Mouse (Mus musculus) heart, postnatal 0 days (tissue): ENCODE results near the gene Pde7b. TPM values are rescaled to one million over a fixed set of nuclear protein-coding genes. Genes with fewer than 3 reads are reported as not detected.
A peak's percentile ranks its signal among the peaks of the same experiment; 100 is the strongest.

Source experiments
- ATAC-seq: fragments of 200-750 bp; cut with Nextera tagmentation; 2 replicates; pipeline ENCODE4 v1.8.0; 2017; ENCODE audit warnings: low read depth, moderate number of reproducible peaks, moderate library complexity; ENCODE audit not compliant: insufficient read depth
- DNase-seq: peaks from one replicate; pipeline ENCODE4 v3.0.0-alpha.2; 2016; ENCODE audit warnings: low spot score
- H3K27ac ChIP-seq: fragments of 300-500 bp; sonication (generic); 2 replicates; pipeline ENCODE4 v1.5.1; 2014; ENCODE audit warnings: low read depth, mild to moderate bottlenecking
- H3K27me3 ChIP-seq: fragments of 300-500 bp; sonication (generic); 2 replicates; pipeline ENCODE4 v1.6.1; 2014; ENCODE audit warnings: low read length, mixed read lengths; ENCODE audit not compliant: control insufficient read depth, insufficient read depth
- H3K36me3 ChIP-seq: fragments of 300-500 bp; sonication (generic); replicated peaks from 2 replicates; pipeline ENCODE4 v1.6.1; 2014; ENCODE audit warnings: low read length, mixed read lengths; ENCODE audit not compliant: control insufficient read depth, insufficient read depth
- H3K4me1 ChIP-seq: fragments of 300-500 bp; sonication (generic); 2 replicates; pipeline ENCODE4 v1.6.1; 2014; ENCODE audit warnings: antibody characterized with exemption; ENCODE audit not compliant: control insufficient read depth, insufficient read depth
- H3K4me2 ChIP-seq: fragments of 300-500 bp; sonication (generic); 2 replicates; pipeline ENCODE4 v1.6.1; 2014; ENCODE audit warnings: low read depth, mild to moderate bottlenecking, low read length, moderate library complexity
- H3K4me3 ChIP-seq: fragments of 300-500 bp; sonication (generic); 2 replicates; pipeline ENCODE4 v1.5.1; 2014; ENCODE audit warnings: low read depth, low read length
- H3K9ac ChIP-seq: fragments of 300-500 bp; sonication (generic); replicated peaks from 2 replicates; pipeline ENCODE4 v1.6.1; 2014; ENCODE audit warnings: low read depth, low read length, mixed read lengths
- H3K9me3 ChIP-seq: fragments of 300-500 bp; sonication (generic); replicated peaks from 2 replicates; pipeline ENCODE4 v1.6.1; 2016; ENCODE audit warnings: low read length; ENCODE audit not compliant: control insufficient read depth
- CTCF ChIP-seq: IDR thresholded peaks from 2 replicates; pipeline ENCODE4 v1.5.1; 2016; ENCODE audit warnings: antibody characterized with exemption, control low read depth, low read depth
- EP300 ChIP-seq: IDR thresholded peaks from 2 replicates; pipeline ENCODE4 v1.6.1; 2016; ENCODE audit warnings: antibody characterized with exemption, low read depth
- WGBS: fragments of 180-500 bp; shearing (Covaris S2); extraction: QIAGEN DNeasy Blood & Tissue Kit; methylation state at CpG from one replicate; pipeline ENCODE4 v1.1.7; 2014; 5-methylcytosine and 5-hydroxymethylcytosine counted together
- polyA plus RNA-seq: library from polyadenylated mRNA; unstranded; fragments of >200 nt; fragmentation: Nextera tagmentation; extraction: Ambion mirVana; gene quantifications from 2 replicates; pipeline ENCODE4 v1.2.1, GENCODE M21; 2015
- total RNA-seq: library from RNA; depleted of rRNA; stranded (reverse); fragments of >200 nt; gene quantifications from 2 replicates; pipeline ENCODE4 v1.2.3, GENCODE M21; 2014; ENCODE audit warnings: low replicate concordance

Pde7b gene
- total and polyA plus RNA-seq, 2 experiments from 2014 or later: 5.0 to 11.8 TPM

GRCm38 (mm10) chr10:20661684-20662083 lies 63.2 kb downstream of the Pde7b start:
- TF ChIP-seq CTCF: no peak
- TF ChIP-seq EP300: no peak
- Histone ChIP-seq H3K9ac (no peak overlapping the region), H3K4me1 (no peaks in the 10 kb centered on the region), H3K27ac (no peak overlapping the region), H3K4me2 (no peak overlapping the region), H3K9me3 (no peaks in the 10 kb centered on the region), H3K4me3 (no peak overlapping the region), H3K27me3 (no peaks in the 10 kb centered on the region), H3K36me3 (no peaks in the 10 kb centered on the region)
- WGBS: 76% methylated on average over 5 of the region's 5 CpGs
- DNase-seq (no peak), ATAC-seq (no peak)

GRCm38 (mm10) chr10:20659718-20660117 lies 65.2 kb downstream of the Pde7b start:
- Histone ChIP-seq H3K4me1 (no peaks in the 10 kb centered on the region; the same call in 1 of the 2 replicates), H3K9ac (no peak overlapping the region), H3K36me3 (no peaks in the 10 kb centered on the region), H3K9me3 (no peaks in the 10 kb centered on the region), H3K27ac (no peak overlapping the region), H3K27me3 (no peaks in the 10 kb centered on the region), H3K4me2 (no peak overlapping the region), H3K4me3 (no peak overlapping the region)
- 75% methylated on average over 4 of the region's 4 CpGs for WGBS
- no peak for TF ChIP-seq EP300
- no peak for TF ChIP-seq CTCF
- ATAC-seq: no peak
- no peak for DNase-seq

DNA sequence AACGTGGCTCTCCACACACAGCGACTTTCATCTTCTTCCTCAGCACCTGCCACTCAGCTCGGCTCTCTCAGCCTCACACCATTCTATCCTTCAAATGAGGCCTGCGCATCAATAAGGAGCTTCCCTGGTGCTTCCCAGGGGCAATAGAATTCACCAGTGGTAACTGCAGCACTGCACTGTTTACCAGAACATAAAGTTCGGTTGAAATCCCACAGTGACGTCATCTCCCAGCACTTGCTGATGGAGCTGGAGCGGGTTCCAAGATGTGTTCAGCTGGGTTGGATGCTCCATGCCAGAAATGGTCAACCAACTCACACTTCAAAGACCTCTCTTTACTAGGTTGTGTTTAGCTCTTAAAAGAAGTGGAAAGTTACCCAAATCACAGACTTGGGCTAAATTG lies 65.6 kb downstream of the Pde7b start:
- Histone ChIP-seq H3K4me3 (no peak overlapping the region), H3K9me3 (no peaks in the 10 kb centered on the region), H3K27me3 (no peaks in the 10 kb centered on the region), H3K4me1 (no peaks in the 10 kb centered on the region; the same call in 1 of the 2 replicates), H3K36me3 (no peaks in the 10 kb centered on the region), H3K9ac (no peak overlapping the region), H3K27ac (no peak overlapping the region), H3K4me2 (no peak overlapping the region)
- DNase-seq (no peak), ATAC-seq (no peak)
- no peak for TF ChIP-seq CTCF
- no peak for TF ChIP-seq EP300
- WGBS: 77% methylated on average over 7 of the region's 7 CpGs

GRCm38 (mm10) chr10:20658716-20659115 lies 66.2 kb downstream of the Pde7b start:
- no peak for ATAC-seq
- 82% methylated on average over 7 of the region's 7 CpGs for WGBS
- H3K9me3 ChIP-seq: no peaks in the 10 kb centered on the region

GRCm38 (mm10) chr10:20657316-20658081 lies 67.4 kb downstream of the Pde7b start:
- DNase-seq: peak; percentile 72
- TF ChIP-seq EP300 (peak; percentile 57; the same call in 1 of the 2 replicates), CTCF (peak; percentile 1; the same call in 1 of the 2 replicates)
- ATAC-seq: peak; percentile 68; the same call in 1 of the 2 replicates
- 19% methylated on average over 12 of the region's 12 CpGs for WGBS
- Histone ChIP-seq H3K4me2 (peak overlapping the region; percentile 54), H3K9me3 (no peaks in the 10 kb centered on the region), H3K27ac (peak overlapping the region; percentile 66), H3K27me3 (no peaks in the 10 kb centered on the region), H3K4me3 (peak overlapping the region; percentile 21; the same call in 1 of the 2 replicates), H3K36me3 (no peaks in the 10 kb centered on the region), H3K4me1 (no peaks in the 10 kb centered on the region; the same call in 1 of the 2 replicates), H3K9ac (no peak overlapping the region)

More at GRCm38 (mm10) chr10:20658716-20659115, 66.2 kb downstream of the Pde7b start:
- TF ChIP-seq EP300 (no peak), CTCF (no peak)
- H3K4me1 ChIP-seq: no peaks in the 10 kb centered on the region; the same call in 1 of the 2 replicates
- no peak overlapping the region for H3K9ac ChIP-seq
- no peak overlapping the region for H3K4me3 ChIP-seq
- no peak overlapping the region for H3K27ac ChIP-seq
- H3K27me3 ChIP-seq: no peaks in the 10 kb centered on the region
- no peaks in the 10 kb centered on the region for H3K36me3 ChIP-seq
- no peak overlapping the region for H3K4me2 ChIP-seq
- DNase-seq: no peak

- Histone ChIP-seq H3K4me3 (no peak overlapping the region), H3K4me1 (no peaks in the 10 kb centered on the region; the same call in 1 of the 2 replicates), H3K36me3 (no peaks in the 10 kb centered on the region), H3K9ac (no peak overlapping the region), H3K27me3 (no peaks in the 10 kb centered on the region), H3K9me3 (no peaks in the 10 kb centered on the region), H3K27ac (no peak overlapping the region), H3K4me2 (no peak overlapping the region)
- TF ChIP-seq EP300 (no peak), CTCF (no peak)
- WGBS: 68% methylated on average over 6 of the region's 6 CpGs
- no peak for DNase-seq
- no peak for ATAC-seq
These were observed 70.3 kb downstream of the Pde7b start for GRCm38 (mm10) chr10:20654590-20654989.
